Mouse (Mus musculus) cerebellum, adult 2 months (tissue): ENCODE measurements at regions not wholly inside any gene's neighbourhood (a gene's known extent, or its start where the extent isn't known, plus 50 kb on each side); places are given as distances from the start of the nearest gene placed in this dataset.

ENCODE experiments used
- CTCF ChIP-seq: fragments of 200-500 bp; IDR thresholded peaks from 2 replicates; pipeline ENCODE4 v1.5.1; 2011; ENCODE audit warnings: low read depth, mild to moderate bottlenecking, control low read depth, low read length, moderate library complexity, borderline replicate concordance; ENCODE audit not compliant: insufficient read depth
- POLR2A ChIP-seq: fragments of 200-500 bp; IDR thresholded peaks from 2 replicates; pipeline ENCODE4 v1.6.1; 2011; ENCODE audit warnings: low read length, control low read depth, borderline replicate concordance; ENCODE audit not compliant: insufficient read depth

GRCm38 (mm10) chr11:17460920-17461279 lies 203.5 kb downstream of the C1d start:
- TF ChIP-seq CTCF (no peak), POLR2A (no peak)
